Mouse (Mus musculus) megakaryocyte, embryonic 14.5 days (primary cell): ENCODE data around the gene Tdo2. TPM values are rescaled to one million over a fixed set of nuclear protein-coding genes. Genes with fewer than 3 reads are reported as not detected.

Experiments
- H3K27me3 ChIP-seq: replicated peaks from 2 replicates; pipeline ENCODE3; 2012; ENCODE audit warnings: inconsistent platforms
- H3K36me3 ChIP-seq: replicated peaks from 2 replicates; pipeline ENCODE3; 2012; ENCODE audit warnings: low read length, inconsistent platforms, mixed read lengths
- H3K4me1 ChIP-seq: 2 replicates; pipeline ENCODE4 v1.6.1; 2012; ENCODE audit warnings: inconsistent platforms
- H3K4me3 ChIP-seq: replicated peaks from 2 replicates; pipeline ENCODE3; 2012; ENCODE audit warnings: moderate library complexity, mild to moderate bottlenecking, inconsistent platforms
- H3K9me3 ChIP-seq: 2 replicates; pipeline ENCODE4 v1.6.1; 2012; ENCODE audit warnings: inconsistent platforms
- FLI1 ChIP-seq: IDR thresholded peaks from 2 replicates; pipeline ENCODE4 v1.6.1; 2012; ENCODE audit warnings: low read length, inconsistent platforms, mixed read lengths
- GATA1 ChIP-seq: IDR thresholded peaks from 3 replicates; pipeline ENCODE4 v1.6.1; 2012; ENCODE audit warnings: mixed read lengths, low read length, inconsistent platforms, borderline replicate concordance
- polyA plus RNA-seq: library from polyadenylated mRNA; stranded (reverse); fragments of >175 nt; gene quantifications from 2 replicates; pipeline ENCODE4 v1.2.3, GENCODE M21; 2012; ENCODE audit warnings: low replicate concordance; ENCODE audit not compliant: insufficient read depth

Tdo2 gene
- not detected in 2 replicates for polyA plus RNA-seq

GRCm38 (mm10) chr3:81976102-81976501, at the start of gene Tdo2:
TSS of gene Tdo2 (minus strand) at chr3:81976202.
- Histone ChIP-seq H3K27me3 (no peaks in the 10 kb centered on the region), H3K4me3 (no peak within 1 kb of the TSS), H3K36me3 (no peaks in the 10 kb centered on the region), H3K9me3 (no peaks in the 10 kb centered on the region), H3K4me1 (peaks cover 15% of the 10 kb centered on the region)
- TF ChIP-seq GATA1 (no peak), FLI1 (no peak)

DNA sequence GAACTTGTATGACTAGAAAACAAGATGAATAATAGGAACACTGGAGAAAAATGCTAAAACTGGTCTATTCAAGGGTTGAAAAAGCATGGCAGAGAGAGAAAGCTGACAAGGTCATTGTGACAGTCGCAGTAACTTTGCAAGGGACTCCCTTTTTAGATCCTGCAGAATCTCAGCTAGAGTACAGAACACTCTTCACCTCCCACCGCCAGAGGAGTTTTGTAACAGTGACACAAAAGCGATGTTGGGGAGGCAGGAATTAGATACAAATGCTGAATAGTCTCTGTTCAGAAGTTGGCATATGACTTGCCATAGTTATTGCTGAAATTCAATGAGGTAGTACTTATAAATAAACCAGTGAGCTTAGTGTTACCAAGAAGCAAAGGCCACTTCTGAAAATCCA, 47.1 kb upstream of the Tdo2 start:
- no peak for TF ChIP-seq GATA1
- TF ChIP-seq FLI1, result no peak
- no peaks in the 10 kb centered on the region for H3K9me3 ChIP-seq
- no peaks in the 10 kb centered on the region for H3K4me1 ChIP-seq
- H3K27me3 ChIP-seq, result peaks cover 1% of the 10 kb centered on the region
- no peak overlapping the region for H3K4me3 ChIP-seq
- H3K36me3 ChIP-seq, result no peaks in the 10 kb centered on the region

- Histone ChIP-seq H3K4me1 (no peaks in the 10 kb centered on the region), H3K36me3 (no peaks in the 10 kb centered on the region), H3K27me3 (peaks cover 1% of the 10 kb centered on the region), H3K9me3 (no peaks in the 10 kb centered on the region), H3K4me3 (no peak overlapping the region)
- no peak for TF ChIP-seq GATA1
- TF ChIP-seq FLI1, result no peak
Observed at GRCm38 (mm10) chr3:82022421-82022920, 46.5 kb upstream of the Tdo2 start.

- Histone ChIP-seq H3K4me1 (no peaks in the 10 kb centered on the region), H3K27me3 (peaks cover 4% of the 10 kb centered on the region), H3K9me3 (no peaks in the 10 kb centered on the region), H3K36me3 (no peaks in the 10 kb centered on the region), H3K4me3 (no peak overlapping the region)
- TF ChIP-seq GATA1 (no peak), FLI1 (no peak)
Observed at GRCm38 (mm10) chr3:82014148-82014703, 38.2 kb upstream of the Tdo2 start.

DNA sequence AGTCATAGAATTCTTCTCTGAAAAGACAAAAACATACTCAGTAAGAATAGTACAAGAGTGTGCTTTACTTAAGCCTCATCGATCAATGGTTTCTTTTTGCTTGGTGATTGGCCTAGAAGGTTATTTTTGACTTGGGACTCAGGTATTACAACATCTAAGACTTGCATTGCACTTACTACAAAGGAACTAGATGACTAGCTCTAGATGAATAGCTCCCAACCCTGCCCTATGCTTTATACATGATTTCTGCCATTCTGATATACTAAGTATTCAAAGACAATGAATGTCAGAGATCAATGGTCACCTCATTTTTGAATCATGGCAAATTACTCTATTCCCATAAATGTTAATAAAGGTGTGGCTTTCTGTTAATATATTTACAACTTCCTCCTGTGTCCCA, 31.0 kb upstream of the Tdo2 start:
- Histone ChIP-seq H3K27me3 (peaks cover 5% of the 10 kb centered on the region), H3K9me3 (no peaks in the 10 kb centered on the region), H3K4me3 (no peak overlapping the region), H3K4me1 (no peaks in the 10 kb centered on the region), H3K36me3 (no peaks in the 10 kb centered on the region)
- TF ChIP-seq FLI1 (no peak), GATA1 (no peak)

GRCm38 (mm10) chr3:81995988-81996387, 20.0 kb upstream of the Tdo2 start:
- no peak for TF ChIP-seq GATA1
- TF ChIP-seq FLI1, result no peak
- Histone ChIP-seq H3K27me3 (no peaks in the 10 kb centered on the region), H3K4me1 (peaks cover 19% of the 10 kb centered on the region; the same call in 1 of the 2 replicates), H3K4me3 (no peak overlapping the region), H3K36me3 (no peaks in the 10 kb centered on the region), H3K9me3 (no peaks in the 10 kb centered on the region)

GRCm38 (mm10) chr3:81995371-81995770, 19.4 kb upstream of the Tdo2 start:
- H3K4me1 ChIP-seq, result peaks cover 24% of the 10 kb centered on the region; the same call in 1 of the 2 replicates
- H3K36me3 ChIP-seq, result no peaks in the 10 kb centered on the region
- H3K9me3 ChIP-seq, result no peaks in the 10 kb centered on the region
- TF ChIP-seq GATA1 (no peak), FLI1 (no peak)
- H3K27me3 ChIP-seq, result no peaks in the 10 kb centered on the region
- H3K4me3 ChIP-seq, result no peak overlapping the region

DNA sequence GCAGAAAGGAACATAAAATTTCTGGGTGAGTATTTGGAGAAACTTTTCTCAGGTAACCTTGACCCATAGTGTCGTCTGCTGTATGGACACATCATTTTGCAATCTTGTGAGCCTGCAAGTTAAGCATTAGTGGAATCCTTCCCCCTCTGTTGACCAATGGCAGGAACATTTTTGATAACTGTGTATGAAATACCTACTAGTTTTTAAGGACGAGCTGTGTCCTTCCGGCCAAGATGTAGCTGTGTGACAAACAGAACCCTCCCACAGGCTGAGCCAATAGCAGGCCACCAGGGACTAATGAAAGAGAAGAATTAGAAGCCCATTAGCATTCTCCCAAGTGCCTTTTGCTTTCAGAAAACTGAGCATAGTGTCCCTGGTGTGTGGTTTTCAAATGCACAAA, 14.5 kb upstream of the Tdo2 start:
- TF ChIP-seq GATA1 (no peak), FLI1 (no peak)
- Histone ChIP-seq H3K9me3 (peaks cover 3% of the 10 kb centered on the region; the same call in 1 of the 2 replicates), H3K27me3 (no peaks in the 10 kb centered on the region), H3K36me3 (peaks cover 3% of the 10 kb centered on the region), H3K4me3 (no peak overlapping the region), H3K4me1 (peaks cover 41% of the 10 kb centered on the region)

GRCm38 (mm10) chr3:81989692-81990141, 13.7 kb upstream of the Tdo2 start:
- H3K4me3 ChIP-seq, result peak overlapping the region; percentile 1
- no peak for TF ChIP-seq FLI1
- peaks cover 3% of the 10 kb centered on the region for H3K36me3 ChIP-seq
- H3K27me3 ChIP-seq, result no peaks in the 10 kb centered on the region
- peaks cover 3% of the 10 kb centered on the region; the same call in 1 of the 2 replicates for H3K9me3 ChIP-seq
- peaks cover 38% of the 10 kb centered on the region for H3K4me1 ChIP-seq

DNA sequence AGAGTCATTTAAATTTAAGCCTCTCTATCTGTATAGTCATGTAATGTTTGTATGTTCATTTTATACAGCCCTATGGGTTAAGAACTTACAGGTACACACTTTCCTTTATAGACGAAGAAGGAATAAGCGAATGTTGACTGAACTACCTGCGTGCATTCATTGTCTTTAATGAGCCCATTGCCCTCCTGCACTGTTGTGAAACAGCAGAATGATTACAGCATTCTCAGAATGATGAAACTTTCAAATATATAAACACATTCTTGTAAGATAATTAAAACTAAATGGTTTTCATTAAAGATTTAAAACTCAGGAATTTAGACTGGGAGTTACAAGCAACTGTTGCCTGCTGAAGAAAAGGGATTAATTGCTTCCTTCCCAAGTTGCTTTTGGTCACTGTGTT, 11.6 kb upstream of the Tdo2 start:
- H3K27me3 ChIP-seq, result no peaks in the 10 kb centered on the region
- TF ChIP-seq GATA1, result no peak
- TF ChIP-seq FLI1, result no peak
- H3K4me3 ChIP-seq, result no peak overlapping the region
- peaks cover 3% of the 10 kb centered on the region for H3K36me3 ChIP-seq
- peaks cover 3% of the 10 kb centered on the region; the same call in 1 of the 2 replicates for H3K9me3 ChIP-seq
- H3K4me1 ChIP-seq, result peaks cover 37% of the 10 kb centered on the region

DNA sequence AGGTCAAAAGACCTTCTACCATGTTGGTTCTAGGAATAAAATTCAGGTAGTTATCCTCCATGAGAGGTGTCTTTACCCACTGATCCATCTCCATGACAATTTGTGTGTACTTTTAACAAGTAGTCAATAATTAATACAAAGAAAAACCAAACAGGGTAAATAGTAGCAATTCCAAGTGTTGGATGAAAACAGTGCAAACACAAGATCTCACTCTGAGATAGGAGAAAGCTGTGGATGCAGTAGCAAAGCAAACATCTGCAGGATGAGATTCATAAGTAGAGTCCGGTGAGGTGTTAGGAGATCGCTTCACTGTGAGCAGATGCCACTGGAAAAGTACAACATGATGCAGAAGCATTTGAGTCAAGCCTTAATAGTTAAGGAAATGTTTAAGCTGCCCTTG, 10.1 kb upstream of the Tdo2 start:
- Histone ChIP-seq H3K9me3 (peaks cover 3% of the 10 kb centered on the region; the same call in 1 of the 2 replicates), H3K4me3 (no peak overlapping the region), H3K4me1 (peaks cover 37% of the 10 kb centered on the region), H3K27me3 (no peaks in the 10 kb centered on the region), H3K36me3 (peaks cover 3% of the 10 kb centered on the region)
- no peak for TF ChIP-seq FLI1
- no peak for TF ChIP-seq GATA1
